Mouse (Mus musculus) liver, postnatal 0 days (tissue): Measurements from ENCODE around the gene Vps51.

Experiments used
- CTCF ChIP-seq: sonication (generic); IDR thresholded peaks from 2 replicates; pipeline ENCODE4 v1.5.1; 2016; ENCODE audit warnings: antibody characterized with exemption, low read depth
- EP300 ChIP-seq: IDR thresholded peaks from 2 replicates; pipeline ENCODE4 v1.6.1; 2016; ENCODE audit warnings: antibody characterized with exemption, low read depth, mild to moderate bottlenecking

DNA sequence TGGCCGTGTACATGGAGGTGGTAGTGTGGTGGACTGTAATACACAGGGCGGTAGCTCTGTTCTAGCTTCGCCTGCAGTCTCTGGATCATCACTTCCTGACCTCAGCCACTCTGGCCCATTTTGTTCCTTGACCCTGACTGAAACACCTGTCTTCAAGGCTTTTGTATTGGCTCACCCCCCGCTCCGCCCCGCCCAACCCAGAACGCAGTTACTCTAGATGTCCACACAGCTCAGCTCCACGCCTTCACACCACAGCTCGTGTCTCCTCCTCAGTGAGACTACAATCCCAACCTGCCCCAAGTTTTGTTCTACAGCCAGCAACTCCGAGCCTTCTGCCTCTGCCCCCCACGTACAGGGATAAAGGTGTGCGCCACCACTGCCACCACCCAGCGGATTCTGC lies 11.8 kb upstream of the Vps51 start:
- TF ChIP-seq CTCF, result no peak
- TF ChIP-seq EP300, result no peak
